Mouse (Mus musculus) stomach, postnatal 0 days (tissue): ENCODE measurements at regions not wholly inside any gene's neighbourhood (a gene's known extent, or its start where the extent isn't known, plus 50 kb on each side); places are given as distances from the start of the nearest gene placed in this dataset.

Source experiments
- ATAC-seq: fragments of 200-750 bp; cut with Nextera tagmentation; 2 replicates; pipeline ENCODE4 v1.8.0; 2017; ENCODE audit not compliant: low FRiP score, low TSS enrichment
- DNase-seq: peaks from one replicate; pipeline ENCODE4 v3.0.0-alpha.2; 2016; ENCODE audit warnings: low spot score
- H3K27ac ChIP-seq: fragments of 300-500 bp; sonication (generic); replicated peaks from 2 replicates; pipeline ENCODE4 v1.5.1; 2014; ENCODE audit warnings: mild to moderate bottlenecking, control low read depth
- H3K27me3 ChIP-seq: fragments of 300-500 bp; sonication (generic); 2 replicates; pipeline ENCODE4 v1.6.1; 2014; ENCODE audit warnings: low read length; ENCODE audit not compliant: control insufficient read depth, insufficient read depth
- H3K36me3 ChIP-seq: fragments of 300-500 bp; sonication (generic); 2 replicates; pipeline ENCODE4 v1.6.1; 2014; ENCODE audit warnings: low read length, mixed read lengths; ENCODE audit not compliant: control insufficient read depth, insufficient read depth
- H3K4me1 ChIP-seq: fragments of 300-500 bp; sonication (generic); replicated peaks from 2 replicates; pipeline ENCODE4 v1.6.1; 2014; ENCODE audit warnings: antibody characterized with exemption; ENCODE audit not compliant: control insufficient read depth, insufficient read depth
- H3K4me2 ChIP-seq: fragments of 300-500 bp; sonication (generic); replicated peaks from 2 replicates; pipeline ENCODE4 v1.6.1; 2014; ENCODE audit warnings: low read depth, mild to moderate bottlenecking, control low read depth, moderate library complexity
- H3K4me3 ChIP-seq: fragments of 300-500 bp; sonication (generic); 2 replicates; pipeline ENCODE4 v1.5.1; 2014; ENCODE audit warnings: low read depth, low read length, control low read depth
- H3K9ac ChIP-seq: fragments of 300-500 bp; sonication (generic); 2 replicates; pipeline ENCODE4 v1.6.1; 2014; ENCODE audit warnings: mild to moderate bottlenecking, low read length, control low read depth, mixed read lengths
- H3K9me3 ChIP-seq: fragments of 300-500 bp; sonication (generic); 2 replicates; pipeline ENCODE4 v1.6.1; 2016; ENCODE audit warnings: low read length; ENCODE audit not compliant: control insufficient read depth
- CTCF ChIP-seq: IDR thresholded peaks from 2 replicates; pipeline ENCODE4 v1.5.1; 2016; ENCODE audit warnings: antibody characterized with exemption, low read depth, mild to moderate bottlenecking, moderate library complexity
- EP300 ChIP-seq: optimal IDR thresholded peaks from 2 replicates; pipeline ENCODE3; 2016; ENCODE audit warnings: antibody characterized with exemption
- WGBS: fragments of 180-500 bp; shearing (Covaris S2); extraction: QIAGEN DNeasy Blood & Tissue Kit; methylation state at CpG from one replicate; pipeline ENCODE4 v1.1.7; 2014; 5-methylcytosine and 5-hydroxymethylcytosine counted together

- no peaks in the 10 kb centered on the region for H3K4me1 ChIP-seq
- no peaks in the 10 kb centered on the region for H3K9me3 ChIP-seq
- WGBS: 75% methylated on average over 1 of the region's 1 CpGs
- no peaks in the 10 kb centered on the region for H3K36me3 ChIP-seq
- ATAC-seq (no peak), DNase-seq (no peak)
- H3K4me3 ChIP-seq: no peak overlapping the region
- no peaks in the 10 kb centered on the region for H3K27me3 ChIP-seq
- no peak overlapping the region for H3K4me2 ChIP-seq
- H3K27ac ChIP-seq: no peak overlapping the region
- no peak for TF ChIP-seq EP300
- no peak for TF ChIP-seq CTCF
- H3K9ac ChIP-seq: no peak overlapping the region
Measured at GRCm38 (mm10) chr9:49999970-50000369, 201.2 kb upstream of the Ncam1 start.

DNA sequence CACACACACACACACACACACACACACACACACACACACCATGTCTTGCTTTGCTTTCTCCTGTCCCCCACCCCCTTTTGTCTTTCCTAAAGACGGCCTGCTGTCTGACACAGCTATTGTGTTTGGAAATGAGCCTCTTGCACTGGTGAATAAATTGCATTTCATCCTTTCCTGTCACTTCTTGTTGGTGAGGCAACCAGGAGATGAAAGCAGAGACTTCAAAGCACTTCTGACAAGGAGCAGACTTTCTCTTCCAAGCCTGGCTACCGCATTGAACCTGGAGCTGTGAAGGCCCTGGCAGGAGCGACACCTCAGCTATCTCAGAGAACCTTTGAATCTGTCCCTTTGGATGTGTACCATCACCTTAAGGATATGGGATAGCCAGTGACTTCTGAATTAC lies 199.4 kb upstream of the Ncam1 start:
- H3K4me1 ChIP-seq: no peaks in the 10 kb centered on the region
- no peak for TF ChIP-seq EP300
- no peak for TF ChIP-seq CTCF
- no peaks in the 10 kb centered on the region for H3K9me3 ChIP-seq
- H3K4me3 ChIP-seq: no peak overlapping the region
- 47% methylated on average over 3 of the region's 3 CpGs for WGBS
- ATAC-seq (no peak), DNase-seq (no peak)
- no peak overlapping the region for H3K9ac ChIP-seq
- H3K4me2 ChIP-seq: no peak overlapping the region
- no peak overlapping the region for H3K27ac ChIP-seq
- H3K36me3 ChIP-seq: no peaks in the 10 kb centered on the region
- H3K27me3 ChIP-seq: no peaks in the 10 kb centered on the region

DNA sequence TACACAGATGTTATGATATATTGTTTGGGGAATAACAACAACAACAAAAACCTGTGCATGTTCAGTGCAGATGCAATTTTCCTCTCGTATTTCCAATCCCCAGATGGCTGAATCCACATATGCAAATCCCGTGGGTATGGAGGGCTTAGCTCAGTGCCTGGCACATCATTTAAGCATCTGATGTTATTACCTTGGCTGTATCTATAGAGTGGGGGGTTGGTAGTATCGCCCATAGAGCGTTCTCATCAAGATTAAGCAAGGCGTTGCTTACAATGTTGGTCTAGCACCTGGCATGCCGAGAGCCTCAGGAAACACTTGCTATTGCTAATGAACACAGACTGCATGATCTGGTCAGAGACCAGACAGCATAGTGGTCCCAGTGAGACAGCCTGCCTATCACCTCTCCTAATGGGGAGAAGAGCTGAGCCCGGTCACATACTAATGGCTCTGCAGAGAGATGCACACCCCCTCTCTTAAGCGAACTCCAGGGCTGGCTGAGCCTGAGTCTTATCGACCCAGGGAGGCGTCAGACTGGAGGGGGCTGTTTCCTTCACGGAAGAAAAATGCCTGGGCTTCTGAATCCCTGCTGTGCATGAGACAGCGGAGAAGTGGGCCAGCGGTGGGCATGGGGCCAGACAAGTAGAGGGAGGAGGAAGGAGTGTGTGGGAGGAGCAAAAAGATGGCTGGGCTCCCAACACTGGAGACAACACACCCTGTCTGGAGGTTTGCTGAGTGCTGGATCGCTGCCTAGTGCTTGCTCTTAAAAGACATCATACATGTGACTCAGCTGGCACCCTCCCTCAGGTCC lies 190.9 kb upstream of the Ncam1 start:
- peak; percentile 75 for DNase-seq
- H3K36me3 ChIP-seq: no peaks in the 10 kb centered on the region
- peak; percentile 92 for ATAC-seq
- no peaks in the 10 kb centered on the region for H3K4me1 ChIP-seq
- no peak overlapping the region for H3K9ac ChIP-seq
- H3K9me3 ChIP-seq: no peaks in the 10 kb centered on the region
- H3K4me2 ChIP-seq: peak overlapping the region; percentile 14; the same call in 1 of the 2 replicates
- H3K4me3 ChIP-seq: no peak overlapping the region
- no peaks in the 10 kb centered on the region for H3K27me3 ChIP-seq
- 38% methylated on average over 14 of the region's 14 CpGs for WGBS
- no peak for TF ChIP-seq CTCF
- no peak for TF ChIP-seq EP300
- peak overlapping the region; percentile 31; the same call in 1 of the 2 replicates for H3K27ac ChIP-seq

GRCm38 (mm10) chr9:49988064-49988463 lies 189.3 kb upstream of the Ncam1 start:
- Histone ChIP-seq H3K27ac (no peak overlapping the region), H3K4me1 (no peaks in the 10 kb centered on the region), H3K9me3 (no peaks in the 10 kb centered on the region), H3K4me2 (no peak overlapping the region), H3K36me3 (no peaks in the 10 kb centered on the region), H3K9ac (no peak overlapping the region), H3K4me3 (no peak overlapping the region), H3K27me3 (no peaks in the 10 kb centered on the region)
- no peak for TF ChIP-seq EP300
- TF ChIP-seq CTCF: no peak
- WGBS: 42% methylated on average over 5 of the region's 5 CpGs
- no peak for DNase-seq
- no peak for ATAC-seq

GRCm38 (mm10) chr9:49987481-49987880 lies 188.8 kb upstream of the Ncam1 start:
- no peak overlapping the region for H3K9ac ChIP-seq

More at GRCm38 (mm10) chr9:49987481-49987880, 188.8 kb upstream of the Ncam1 start:
- Histone ChIP-seq H3K27me3 (no peaks in the 10 kb centered on the region), H3K4me2 (no peak overlapping the region), H3K9me3 (no peaks in the 10 kb centered on the region), H3K4me3 (no peak overlapping the region), H3K36me3 (no peaks in the 10 kb centered on the region), H3K4me1 (no peaks in the 10 kb centered on the region), H3K27ac (no peak overlapping the region)
- no peak for TF ChIP-seq CTCF
- TF ChIP-seq EP300: no peak
- DNase-seq (no peak), ATAC-seq (no peak)
